In genomic region chr13:34605206-34605605, GRCm38 (mm10) we compare ENCODE assay signal across 20 mouse cellular contexts. TPM values are rescaled to one million over a fixed set of nuclear protein-coding genes. Genes with fewer than 3 reads are reported as not detected.
A peak's percentile ranks its signal among the peaks of the same experiment; 100 is the strongest.
DNase-seq lines count a peak whose midpoint lies in the region; ATAC-seq and TF ChIP-seq lines count a peak whose summit lies in the region.
"Had no signal": no experiment of that assay in that cellular context is flagged by ENCODE, and none has a peak within 500 bp of the region (broad histone marks: within the 10 kb centered on the region; RNA-seq: fewer than 3 reads in every experiment).

No protein-coding gene starts in this region.

- H3K4me2 ChIP-seq in hindbrain, postnatal 0 days (ENCODE audit: low read depth, low read length): no peak overlapping the region
- no peak overlapping the region for H3K4me2 ChIP-seq in midbrain, embryonic 14.5 days (ENCODE audit: low read length)
- no peak overlapping the region for H3K4me2 ChIP-seq in midbrain, embryonic 16.5 days (ENCODE audit: low read length)
- H3K4me2 ChIP-seq: embryonic facial prominence, embryonic 12.5 days; kidney, embryonic 15.5 days; liver, embryonic 11.5 days; midbrain, embryonic 12.5 days; neural tube, embryonic 12.5 days had no signal

- TF ChIP-seq CTCF in hindbrain, postnatal 0 days (IDR thresholded peaks at IDR 0.05; ENCODE audit: low read depth): peak; percentile 60
- 0 out of 2 replicates have a peak, but pooled peaks have one; percentile 13 for TF ChIP-seq CTCF in cortical plate, adult 2 months (IDR thresholded peaks at IDR 0.05; ENCODE audit: extremely low read depth, insufficient read depth, low read length)

- H3K27me3 ChIP-seq in hindbrain, postnatal 0 days (ENCODE audit: insufficient read depth, low read length): no peaks in the 10 kb centered on the region
- H3K27me3 ChIP-seq in hindbrain, embryonic 10.5 days (ENCODE audit: insufficient read depth, poor library complexity, severe bottlenecking): 0 out of 2 replicates have a peak, but pooled peaks cover 3% of the 10 kb centered on the region
- H3K27me3 ChIP-seq in midbrain, embryonic 14.5 days (ENCODE audit: control insufficient read depth, insufficient read depth, low read length): no peaks in the 10 kb centered on the region
- no peaks in the 10 kb centered on the region for H3K27me3 ChIP-seq in midbrain, embryonic 16.5 days (ENCODE audit: control insufficient read depth, insufficient read depth, low read depth, low read length)
- H3K27me3 ChIP-seq: embryonic facial prominence, embryonic 12.5 days; kidney, embryonic 15.5 days; midbrain, embryonic 12.5 days; neural tube, embryonic 12.5 days had no signal

- no peak overlapping the region for H3K27ac ChIP-seq in hindbrain, postnatal 0 days
- H3K27ac ChIP-seq in hindbrain, embryonic 10.5 days: no peak overlapping the region
- H3K27ac ChIP-seq in midbrain, embryonic 14.5 days (replicated peaks; ENCODE audit: low read depth, low read length): no peak overlapping the region
- no peak overlapping the region for H3K27ac ChIP-seq in midbrain, embryonic 16.5 days (ENCODE audit: low read length)
- no peak overlapping the region for H3K27ac ChIP-seq in cortical plate, adult 2 months (ENCODE audit: insufficient read depth, low read length)
- H3K27ac ChIP-seq: embryonic facial prominence, embryonic 12.5 days; kidney, embryonic 15.5 days; midbrain, embryonic 12.5 days; neural tube, embryonic 12.5 days had no signal

- H3K9ac ChIP-seq in hindbrain, postnatal 0 days (replicated peaks; ENCODE audit: low read length): no peak overlapping the region
- H3K9ac ChIP-seq in midbrain, embryonic 14.5 days (replicated peaks; ENCODE audit: low read length): no peak overlapping the region
- H3K9ac ChIP-seq in midbrain, embryonic 16.5 days (ENCODE audit: low read depth, low read length): no peak overlapping the region
- H3K9ac ChIP-seq: embryonic facial prominence, embryonic 12.5 days; kidney, embryonic 15.5 days; midbrain, embryonic 12.5 days; neural tube, embryonic 12.5 days had no signal

- TF ChIP-seq POLR2A in cortical plate, adult 2 months (IDR thresholded peaks at IDR 0.05; ENCODE audit: extremely low read depth, insufficient read depth, low read length): no peak

- no peak overlapping the region for H3K4me3 ChIP-seq in hindbrain, postnatal 0 days (ENCODE audit: low read length)
- H3K4me3 ChIP-seq in hindbrain, embryonic 10.5 days: no peak overlapping the region
- no peak overlapping the region for H3K4me3 ChIP-seq in midbrain, embryonic 14.5 days (replicated peaks; ENCODE audit: low read depth, low read length)
- H3K4me3 ChIP-seq in midbrain, embryonic 16.5 days (ENCODE audit: low read depth, low read length): no peak overlapping the region
- H3K4me3 ChIP-seq in cortical plate, adult 2 months (ENCODE audit: insufficient read depth, low read length): no peak overlapping the region
- H3K4me3 ChIP-seq: embryonic facial prominence, embryonic 12.5 days; kidney, embryonic 15.5 days; midbrain, embryonic 12.5 days; neural tube, embryonic 12.5 days had no signal

- no peaks in the 10 kb centered on the region for H3K36me3 ChIP-seq in hindbrain, postnatal 0 days (ENCODE audit: insufficient read depth, low read length)
- H3K36me3 ChIP-seq in hindbrain, embryonic 10.5 days: no peaks in the 10 kb centered on the region
- H3K36me3 ChIP-seq in midbrain, embryonic 14.5 days (ENCODE audit: control insufficient read depth, insufficient read depth, low read length): no peaks in the 10 kb centered on the region
- no peaks in the 10 kb centered on the region for H3K36me3 ChIP-seq in midbrain, embryonic 16.5 days (ENCODE audit: control insufficient read depth, insufficient read depth, low read length)
- H3K36me3 ChIP-seq: embryonic facial prominence, embryonic 12.5 days; G1E; kidney, embryonic 15.5 days; midbrain, embryonic 12.5 days; neural tube, embryonic 12.5 days had no signal

- peak; percentile 21 for DNase-seq in embryo, embryonic 11 days
- DNase-seq in embryo, embryonic 10 days (ENCODE audit: low spot score): no peak
- peak; percentile 64 for DNase-seq in hindbrain, postnatal 0 days (ENCODE audit: low spot score)
- DNase-seq in hindbrain, embryonic 10.5 days (ENCODE audit: low spot score): no peak
- DNase-seq in midbrain, embryonic 14.5 days: peak; percentile 50
- DNase-seq in gastrocnemius, adult 8-10 months (ENCODE audit: low spot score in 2 of 2): no peak
- DNase-seq: adrenal gland, postnatal 10 days; B cell, adult 2 months; cerebellum, adult 8-10 months; heart, postnatal 10 days; lung, postnatal 14 days; thymus, adult 2 months had no signal

- H3K4me1 ChIP-seq in hindbrain, postnatal 0 days (ENCODE audit: insufficient read depth, low read length): no peaks in the 10 kb centered on the region
- peaks cover 16% of the 10 kb centered on the region for H3K4me1 ChIP-seq in hindbrain, embryonic 10.5 days (replicated peaks)
- no peaks in the 10 kb centered on the region for H3K4me1 ChIP-seq in midbrain, embryonic 14.5 days (ENCODE audit: control insufficient read depth, insufficient read depth, low read length)
- peaks cover 7% of the 10 kb centered on the region for H3K4me1 ChIP-seq in midbrain, embryonic 16.5 days (ENCODE audit: control insufficient read depth, insufficient read depth, low read length)
- H3K4me1 ChIP-seq in cortical plate, adult 2 months (ENCODE audit: control insufficient read depth, insufficient read depth, low read length): peaks cover 9% of the 10 kb centered on the region
- H3K4me1 ChIP-seq: embryonic facial prominence, embryonic 12.5 days; kidney, embryonic 15.5 days; neural tube, embryonic 12.5 days had no signal

- WGBS in hindbrain, postnatal 0 days: 66% methylated on average over 5 of the region's 5 CpGs
- WGBS in hindbrain, embryonic 10.5 days: 63% methylated on average over 5 of the region's 5 CpGs
- 47% methylated on average over 5 of the region's 5 CpGs for WGBS in midbrain, embryonic 14.5 days
- WGBS in midbrain, embryonic 16.5 days: 45% methylated on average over 5 of the region's 5 CpGs

- no peaks in the 10 kb centered on the region for H3K9me3 ChIP-seq in hindbrain, postnatal 0 days (ENCODE audit: low read length)
- H3K9me3 ChIP-seq in hindbrain, embryonic 10.5 days: no peaks in the 10 kb centered on the region
- no peaks in the 10 kb centered on the region for H3K9me3 ChIP-seq in midbrain, embryonic 14.5 days (ENCODE audit: control insufficient read depth, low read length)
- H3K9me3 ChIP-seq in midbrain, embryonic 16.5 days (replicated peaks; ENCODE audit: control insufficient read depth, low read length, poor library complexity, severe bottlenecking): no peaks in the 10 kb centered on the region
- H3K9me3 ChIP-seq: embryonic facial prominence, embryonic 12.5 days; G1E; kidney, embryonic 15.5 days; midbrain, embryonic 12.5 days; neural tube, embryonic 12.5 days had no signal

- peak; percentile 72 for ATAC-seq in hindbrain, postnatal 0 days
- no peak for ATAC-seq in midbrain, embryonic 14.5 days (ENCODE audit: low FRiP score, low TSS enrichment)
- no peak; the same call in 1 of the 2 replicates for ATAC-seq in midbrain, embryonic 16.5 days

RNA-seq across cellular contexts. Expression of gene Pxdc1, which starts 48.1 kb away (rescaled TPM):
- 15.6 and 25.2 TPM in 2 replicates for total RNA-seq in hindbrain, postnatal 0 days (2014; rRNA removed)
- 11.3 and 14.5 TPM in 2 replicates for polyA plus RNA-seq in hindbrain, postnatal 0 days (2015; fragmentation: Nextera tagmentation; extraction: Ambion mirVana)
- 3.2 and 3.6 TPM in 2 replicates for polyA plus RNA-seq in hindbrain, embryonic 10.5 days (2016; fragmentation: Nextera tagmentation; extraction: Ambion mirVana)
- 9.6 and 10.1 TPM in 2 replicates for polyA plus RNA-seq in midbrain, embryonic 14.5 days (2014; fragmentation: Nextera tagmentation; extraction: Ambion mirVana)
- polyA plus RNA-seq in midbrain, embryonic 16.5 days (2015; fragmentation: Nextera tagmentation; extraction: Ambion mirVana): 9.2 and 11.7 TPM in 2 replicates
- 8.2 and 9.3 TPM in 2 replicates for polyA plus RNA-seq in cortical plate, adult 2 months (2012; rRNA removed)
- total RNA-seq in gastrocnemius, adult 8-10 months (2022): 1 to 10 TPM; 3.2 to 5.4 (median 5.1) TPM
- polyA plus RNA-seq: G1E had no signal

Comparison
In these comparisons a context has a peak if more than half of its experiments do, and no peak if none do; other contexts are left out.
1. DNase-seq: peak in embryo, embryonic 11 days (single experiment), hindbrain, postnatal 0 days (single experiment) and midbrain, embryonic 14.5 days (single experiment); none in embryo, embryonic 10 days (single experiment), hindbrain, embryonic 10.5 days (single experiment) and gastrocnemius, adult 8-10 months (0 of 2).